Mouse (Mus musculus): ENCODE results near the gene Txnrd3.

Gene Txnrd3

DNA sequence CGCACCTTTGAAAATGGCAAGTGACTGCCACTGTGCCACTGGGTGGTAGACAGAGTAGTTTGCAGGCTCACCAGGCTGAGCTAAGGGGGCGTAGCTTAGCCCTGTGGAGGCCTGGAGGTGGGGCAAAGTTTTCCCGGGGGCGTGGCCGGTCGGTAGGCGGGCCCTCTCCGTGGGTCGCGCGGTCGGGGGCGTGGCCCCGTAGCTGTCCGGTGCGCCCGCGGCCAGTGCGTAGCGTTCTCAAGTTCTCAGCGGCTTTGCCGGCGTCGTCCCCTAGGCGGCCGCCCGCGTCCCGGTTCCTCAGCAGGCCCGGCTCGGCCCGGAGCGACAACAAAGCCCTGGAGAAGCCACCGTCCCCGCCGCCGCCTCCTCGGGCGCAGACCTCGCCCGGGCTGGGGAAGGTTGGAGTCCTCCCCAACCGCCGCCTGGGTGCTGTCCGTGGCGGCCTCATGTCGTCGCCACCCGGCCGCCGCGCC is at the start of gene Txnrd3:
Gene Txnrd3, plus strand, starts transcription at position 191 of the 473 bp plus-strand sequence.
- ATAC-seq (ENCODE audit: insufficient number of reproducible peaks, low FRiP score, low TSS enrichment), result peak; percentile 75

DNA sequence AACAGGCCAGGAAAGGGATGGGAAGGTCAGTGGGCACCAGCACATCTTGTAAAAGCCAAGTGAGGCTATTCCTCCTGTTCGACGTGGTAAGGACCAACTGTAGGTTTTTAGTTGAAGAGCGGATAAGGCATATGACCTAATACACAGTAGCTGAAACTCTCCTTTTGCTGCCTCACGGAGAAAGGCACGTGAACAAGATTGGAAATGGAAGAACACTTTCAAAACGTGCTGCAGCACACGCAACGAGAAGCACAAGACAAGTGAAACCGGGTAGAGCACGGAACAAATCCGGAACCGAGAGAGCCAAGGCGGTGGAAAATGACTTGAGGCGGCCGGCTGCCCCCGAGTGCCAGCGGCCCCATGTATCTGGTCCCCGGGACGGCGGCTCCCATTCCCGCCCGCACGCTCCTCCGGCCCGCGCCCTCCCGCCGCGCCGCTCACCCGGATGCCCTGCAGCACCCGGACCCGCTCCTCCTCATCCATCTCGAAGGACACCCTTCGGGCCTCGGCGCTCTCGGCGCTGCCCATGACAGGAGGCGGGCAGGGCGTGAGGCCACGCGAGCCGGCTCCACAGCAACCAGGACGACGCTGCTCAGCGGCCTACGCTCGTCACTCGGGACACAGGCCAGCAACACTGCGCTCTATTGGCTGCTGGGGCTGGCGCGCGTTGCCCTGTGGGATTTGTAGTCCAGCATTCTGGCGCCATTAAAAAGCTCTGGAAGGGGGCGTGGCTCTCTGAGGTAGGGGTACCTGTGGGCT is 48.6 kb upstream of the Txnrd3 start, which contains the start of gene Chchd6:
Gene Chchd6, minus strand, starts transcription at position 635 of the 759 bp plus-strand sequence.
- ATAC-seq (ENCODE audit: insufficient number of reproducible peaks, low FRiP score, low TSS enrichment), result peak; percentile 99

DNA sequence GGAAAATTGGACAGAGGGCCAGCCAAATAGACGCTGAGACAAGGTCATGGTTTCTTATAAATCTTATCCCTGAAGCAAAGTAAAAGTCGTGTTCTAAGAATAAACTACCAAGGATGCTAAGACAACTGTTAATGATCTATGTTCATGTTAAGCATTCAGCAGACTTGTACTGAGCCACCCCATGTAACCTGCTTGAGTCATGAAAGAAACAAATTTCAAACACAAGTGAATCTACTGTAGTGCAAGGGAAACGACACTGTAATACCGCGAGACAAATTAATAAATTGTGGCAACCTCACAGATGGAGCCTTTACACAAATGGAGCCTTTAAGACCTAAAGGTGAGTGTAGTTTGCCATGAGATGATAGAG is 48.0 kb upstream of the Txnrd3 start:
- ATAC-seq (ENCODE audit: insufficient number of reproducible peaks, low FRiP score, low TSS enrichment), result peak; percentile 16; the same call in 1 of the 2 replicates

DNA sequence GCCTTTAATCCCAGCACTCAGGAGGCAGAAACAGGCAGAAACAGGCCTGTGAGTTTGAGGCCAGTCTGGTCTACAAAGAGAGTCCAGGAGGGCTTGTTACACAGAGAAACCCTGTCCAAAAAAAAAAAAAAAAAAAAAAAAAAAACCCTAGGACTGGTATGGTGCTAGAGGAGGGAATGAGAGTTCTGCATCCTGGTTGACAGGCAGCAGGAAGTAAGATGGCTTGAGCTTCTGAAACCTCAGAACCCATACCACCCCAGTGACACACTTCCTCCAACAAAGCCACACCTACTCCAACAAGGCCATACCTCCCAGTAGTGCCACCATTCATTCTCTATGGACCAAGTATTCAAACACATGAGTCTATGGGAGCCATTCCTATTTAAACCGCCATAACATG is 47.3 kb upstream of the Txnrd3 start:
- no peak for ATAC-seq (ENCODE audit: insufficient number of reproducible peaks, low FRiP score, low TSS enrichment)

DNA sequence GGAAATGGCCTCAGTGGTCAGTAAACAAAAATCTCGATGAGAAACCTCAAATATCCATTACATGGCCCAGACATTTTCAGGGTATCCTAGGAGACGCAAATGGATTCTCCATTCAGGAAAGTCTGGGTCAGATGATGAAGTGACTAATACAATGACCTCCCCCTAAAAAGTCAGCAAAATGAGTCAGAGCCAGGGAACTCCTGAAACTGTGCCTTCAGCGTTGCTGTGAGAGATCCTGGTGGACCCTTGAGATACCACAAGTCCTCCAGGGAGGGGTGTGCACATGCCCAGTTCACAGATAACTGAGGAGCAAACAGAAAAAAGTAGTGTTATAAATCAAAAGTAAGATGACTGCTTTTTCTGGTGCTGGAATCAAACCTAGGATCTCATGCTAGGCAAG is 37.7 kb upstream of the Txnrd3 start:
- no peak for ATAC-seq (ENCODE audit: insufficient number of reproducible peaks, low FRiP score, low TSS enrichment)

DNA sequence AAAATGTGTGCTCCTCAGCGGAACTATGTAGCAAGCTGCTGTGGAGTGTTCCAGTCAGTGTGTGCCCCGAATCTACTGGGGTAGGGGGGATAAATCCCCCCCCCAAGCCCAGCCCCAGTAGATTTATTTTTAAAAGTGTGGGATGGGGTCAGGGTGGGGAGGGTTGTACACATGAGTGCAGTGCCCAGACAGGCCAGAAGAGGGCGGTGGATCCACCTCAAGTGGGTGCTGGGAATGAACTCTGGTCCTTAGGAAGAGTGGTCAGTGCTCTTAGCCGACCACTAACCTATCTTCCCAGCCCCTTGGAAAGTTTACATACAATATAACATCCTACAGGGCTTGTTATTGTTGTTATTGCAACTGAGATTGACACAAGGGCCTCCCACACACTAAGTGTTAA is 35.8 kb upstream of the Txnrd3 start:
- no peak for ATAC-seq (ENCODE audit: insufficient number of reproducible peaks, low FRiP score, low TSS enrichment)

DNA sequence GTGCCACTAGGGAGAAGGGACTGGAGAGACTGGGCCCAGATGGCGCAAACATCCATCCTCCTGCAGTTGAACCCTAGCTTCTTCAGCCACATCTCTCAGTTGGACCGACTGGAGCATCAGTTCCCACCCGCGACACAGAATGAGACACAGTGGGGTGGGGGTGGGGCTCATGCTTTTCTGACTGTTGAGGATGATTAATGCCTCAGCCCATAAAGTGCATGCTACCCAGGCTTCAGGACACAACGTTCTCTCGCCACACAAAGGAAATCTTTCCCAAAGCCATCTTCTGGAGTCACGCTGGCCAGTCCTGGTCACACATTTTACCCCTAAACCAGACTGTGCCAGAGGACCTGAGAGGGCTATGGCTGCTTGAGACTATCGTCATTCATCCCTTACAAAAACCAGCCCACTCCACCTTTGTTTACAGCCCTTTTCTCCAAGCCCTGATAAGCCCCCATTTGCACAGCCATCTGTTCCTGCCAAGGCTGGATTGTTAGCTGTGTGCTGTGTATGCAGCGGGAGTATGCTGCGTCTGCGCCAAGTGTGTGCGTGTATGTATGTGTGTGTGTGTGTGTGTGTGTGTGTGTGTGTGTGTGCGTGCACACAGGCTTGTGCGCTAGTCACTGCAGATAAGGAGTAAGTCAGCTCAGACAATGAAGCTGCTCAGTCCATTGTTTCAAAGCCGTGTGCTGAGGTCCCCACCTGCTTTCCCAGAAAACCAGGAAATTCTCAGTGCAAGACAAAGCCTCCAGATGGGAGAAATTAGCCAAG is 30.3 kb upstream of the Txnrd3 start:
- ATAC-seq (ENCODE audit: insufficient number of reproducible peaks, low FRiP score, low TSS enrichment), result no peak

DNA sequence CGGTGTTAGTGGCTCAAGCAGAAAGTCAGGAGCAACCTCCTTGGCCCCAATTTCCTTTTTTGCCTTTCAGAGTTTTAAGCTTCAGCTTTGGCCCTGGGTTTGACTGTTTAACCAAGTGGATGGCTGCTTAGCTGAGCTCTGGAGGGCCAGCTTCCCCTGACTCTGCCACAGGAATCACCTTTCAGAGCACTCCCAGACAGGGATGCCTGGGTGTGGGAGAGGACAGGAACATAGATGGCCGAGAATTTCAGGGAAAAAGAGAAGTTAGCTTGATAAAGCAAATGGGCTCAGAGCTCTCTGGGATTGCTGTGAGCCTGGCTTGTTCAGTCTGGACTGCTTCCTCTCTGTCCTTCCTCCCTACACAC is 29.7 kb upstream of the Txnrd3 start:
- no peak for ATAC-seq (ENCODE audit: insufficient number of reproducible peaks, low FRiP score, low TSS enrichment)

DNA sequence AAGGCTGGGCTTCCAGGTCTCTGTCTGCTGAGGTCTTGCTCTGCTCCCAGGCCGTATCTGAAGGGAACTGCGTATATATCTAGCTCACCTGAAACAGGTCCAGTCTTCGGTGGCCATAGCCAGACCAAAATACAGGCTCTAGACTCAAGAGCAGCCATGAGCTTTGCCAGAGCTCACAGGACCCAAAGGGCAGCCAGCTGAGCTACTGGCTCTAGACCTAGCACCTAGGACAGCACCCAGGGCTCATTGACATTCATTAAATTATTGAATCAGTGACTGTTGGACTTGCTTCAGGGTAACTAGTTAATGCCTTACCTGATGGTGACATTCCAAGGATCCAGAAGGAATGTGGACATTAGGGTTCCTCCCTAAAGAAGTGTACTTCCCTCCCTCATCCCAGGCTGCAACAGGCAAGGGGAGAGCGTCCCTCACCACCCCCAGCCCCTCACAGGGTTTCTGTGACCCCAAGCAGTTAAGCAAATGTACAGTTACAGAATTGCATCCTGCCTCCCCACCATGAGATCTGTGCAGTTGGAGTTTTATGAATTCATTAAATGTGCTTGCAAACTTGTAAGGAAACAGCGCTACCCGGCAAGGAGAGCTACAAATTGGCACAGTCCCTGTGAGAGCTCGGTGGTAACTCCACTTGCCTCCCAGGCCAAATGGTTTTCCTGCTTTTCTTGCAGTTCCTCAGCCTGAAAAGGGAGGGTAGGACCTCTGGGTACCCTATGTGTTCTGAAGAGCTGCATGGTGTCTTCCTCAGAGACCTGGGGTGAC is 29.0 kb upstream of the Txnrd3 start:
- ATAC-seq (ENCODE audit: insufficient number of reproducible peaks, low FRiP score, low TSS enrichment), result no peak

DNA sequence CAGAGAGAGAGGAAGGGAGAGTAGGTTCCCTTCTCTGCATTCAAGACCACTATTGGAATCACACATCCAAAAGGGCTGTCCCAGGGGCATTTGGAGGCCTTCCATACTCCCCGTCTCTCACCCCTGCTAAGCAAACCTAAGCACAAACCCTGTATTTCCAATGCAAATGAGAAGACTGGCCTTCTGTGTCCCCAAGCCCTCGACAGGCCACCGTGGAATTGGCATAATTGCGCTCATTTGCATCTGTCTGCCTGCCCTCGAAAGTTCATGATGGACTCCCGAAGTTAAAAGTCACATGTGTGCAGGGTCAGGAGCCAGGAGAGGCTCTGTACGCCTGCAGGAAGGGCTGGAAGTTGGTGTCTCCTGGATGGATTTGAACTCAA is 28.4 kb upstream of the Txnrd3 start:
- ATAC-seq (ENCODE audit: insufficient number of reproducible peaks, low FRiP score, low TSS enrichment), result no peak

DNA sequence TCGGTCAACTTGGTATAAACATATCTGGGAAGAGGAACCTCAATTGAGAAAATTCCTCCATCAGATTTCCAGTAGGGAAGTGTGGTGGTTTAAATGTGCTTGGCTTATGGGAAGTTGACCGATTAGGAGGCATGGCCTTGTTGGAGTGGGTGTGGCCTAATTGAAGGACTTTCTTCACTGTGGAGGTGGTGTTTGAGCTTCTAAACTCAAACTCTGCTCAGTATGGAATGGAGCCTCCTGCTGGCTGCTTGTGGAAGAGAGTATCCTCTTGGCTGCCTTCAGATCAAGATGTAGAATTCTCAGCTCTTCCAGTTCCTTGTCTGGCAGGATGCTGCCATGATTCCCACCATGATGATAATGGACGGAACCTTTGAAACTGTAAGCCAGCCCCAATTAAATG is 21.1 kb upstream of the Txnrd3 start:
- ATAC-seq (ENCODE audit: insufficient number of reproducible peaks, low FRiP score, low TSS enrichment), result no peak

DNA sequence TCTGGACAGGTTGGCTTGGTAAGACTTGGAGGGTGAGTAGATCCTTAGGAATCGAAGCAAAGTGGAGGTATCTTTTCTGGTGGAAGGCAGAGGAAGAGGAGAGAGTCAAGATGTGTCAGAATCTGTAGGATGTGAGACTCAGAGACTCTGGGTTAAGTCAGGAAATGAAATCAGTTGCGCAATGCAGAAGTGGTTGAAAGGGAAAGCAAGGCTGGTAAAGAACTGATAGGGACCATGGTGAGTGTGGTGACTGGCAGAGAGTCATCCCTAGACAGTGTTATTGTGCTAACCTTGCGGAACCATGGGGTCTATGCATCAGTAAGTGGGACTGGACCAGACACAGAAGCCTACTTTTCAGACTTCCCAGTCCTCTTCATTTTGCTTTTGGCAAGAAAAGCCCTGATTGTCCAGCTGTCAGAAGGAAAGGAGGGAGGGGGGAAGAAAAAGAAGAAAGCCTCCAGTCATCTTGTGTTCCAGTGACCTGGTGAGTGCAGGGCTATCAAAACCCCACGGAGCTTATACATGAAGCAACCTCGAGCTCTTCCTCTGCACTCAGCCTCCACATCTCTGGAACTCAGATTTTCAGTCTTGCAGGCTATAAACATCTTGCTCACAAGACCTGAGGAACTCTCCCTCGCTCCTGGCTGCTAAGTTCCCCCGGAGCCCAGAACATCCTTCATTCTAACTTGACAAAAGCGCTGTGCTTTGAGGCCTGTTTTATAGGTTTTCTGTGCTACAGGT is 15.6 kb upstream of the Txnrd3 start:
- ATAC-seq (ENCODE audit: insufficient number of reproducible peaks, low FRiP score, low TSS enrichment), result no peak

DNA sequence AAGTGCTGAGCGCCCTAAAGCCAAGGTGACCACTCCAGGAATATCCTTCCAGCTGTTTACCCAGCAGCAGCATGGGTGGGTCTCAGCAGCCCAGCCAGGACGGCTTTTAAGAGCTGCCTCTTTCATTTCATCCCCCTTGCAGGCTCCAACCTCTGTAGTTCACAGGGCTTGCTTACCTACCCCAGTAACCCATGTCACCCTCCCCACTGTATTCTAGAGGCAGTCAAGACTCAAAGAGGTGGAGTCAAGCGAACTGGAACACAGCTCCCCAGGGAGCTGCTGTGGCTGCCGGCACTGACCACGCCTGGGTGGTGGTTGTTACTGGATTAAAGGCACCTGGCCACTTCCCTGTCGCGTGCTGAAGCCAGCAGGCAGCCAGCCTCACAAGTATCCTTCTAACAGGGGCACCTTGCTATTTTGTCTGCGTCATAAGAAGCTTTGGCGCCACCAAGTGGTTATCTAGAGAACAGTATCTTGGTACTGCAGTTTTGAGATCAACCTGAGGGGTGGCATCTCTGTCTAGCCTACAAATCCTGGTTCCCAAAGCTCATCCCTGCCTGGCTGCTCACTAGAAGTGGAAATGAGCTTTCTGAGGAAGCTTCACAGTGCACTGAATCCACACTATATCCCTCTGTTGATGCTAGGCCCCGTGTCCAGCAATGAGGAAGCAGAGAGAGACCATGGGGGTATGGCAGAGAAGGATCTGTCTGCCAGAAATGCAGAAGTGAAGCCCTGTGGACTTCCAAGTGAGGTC is 11.8 kb upstream of the Txnrd3 start:
- ATAC-seq (ENCODE audit: insufficient number of reproducible peaks, low FRiP score, low TSS enrichment), result peak; percentile 89

DNA sequence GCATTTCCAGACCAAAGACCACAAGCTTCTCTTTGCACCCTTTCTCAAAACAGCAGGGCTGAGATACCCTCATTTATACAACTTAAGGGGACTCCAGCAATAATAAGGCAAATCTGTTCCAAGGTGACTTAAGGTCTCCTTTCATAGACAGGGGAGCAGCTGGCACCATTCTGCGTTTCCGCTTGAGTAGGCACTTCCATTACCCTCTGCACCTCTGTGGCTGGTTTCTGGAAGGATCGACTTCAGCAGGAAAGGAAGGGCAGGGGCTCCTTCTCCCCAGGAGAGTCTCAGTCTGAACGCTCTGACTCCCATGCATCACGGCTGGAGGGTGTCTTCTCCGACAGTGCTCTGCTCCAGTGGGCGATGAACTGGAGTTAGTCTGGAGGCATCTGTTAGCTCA is 10.7 kb upstream of the Txnrd3 start:
- ATAC-seq (ENCODE audit: insufficient number of reproducible peaks, low FRiP score, low TSS enrichment), result no peak

DNA sequence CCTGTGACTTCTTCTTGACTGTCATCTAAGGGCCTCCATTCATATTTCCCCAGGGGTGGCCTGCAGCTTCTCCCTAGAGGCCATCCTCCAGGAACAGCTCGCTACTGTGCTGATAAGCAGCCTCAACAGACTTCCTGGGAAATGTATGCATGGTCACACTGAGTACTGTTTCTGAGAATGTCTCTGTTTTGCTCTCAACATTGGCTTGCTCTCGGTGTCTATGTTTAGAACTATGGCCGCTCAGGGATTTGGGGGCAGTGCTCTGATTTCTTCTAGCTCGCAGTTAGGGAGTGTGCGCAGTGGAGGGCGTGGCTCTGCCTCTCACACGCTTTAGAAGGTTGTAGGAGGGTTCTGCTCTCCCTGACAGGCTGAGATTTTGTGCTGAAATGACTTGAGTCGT is 9.4 kb upstream of the Txnrd3 start:
- no peak for ATAC-seq (ENCODE audit: insufficient number of reproducible peaks, low FRiP score, low TSS enrichment)

DNA sequence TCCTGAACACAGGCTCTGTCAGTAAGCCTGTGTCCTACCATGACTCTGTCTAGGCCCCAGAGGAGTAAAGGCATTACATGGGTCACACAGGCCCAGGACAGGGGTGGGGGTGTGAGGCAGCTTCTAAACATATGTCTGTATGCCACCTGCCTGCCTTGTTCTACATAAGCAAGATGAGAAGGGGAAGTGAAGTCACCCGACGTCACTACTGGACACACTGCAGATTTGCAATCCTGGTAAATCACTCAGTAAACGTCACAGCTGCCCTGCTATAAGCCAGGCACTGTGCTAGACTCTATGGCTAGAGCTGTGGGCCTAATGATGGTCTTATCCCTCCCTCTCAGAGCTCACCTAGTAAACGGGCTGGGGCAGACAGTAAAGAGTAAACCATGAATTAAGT is 5.8 kb upstream of the Txnrd3 start:
- no peak for ATAC-seq (ENCODE audit: insufficient number of reproducible peaks, low FRiP score, low TSS enrichment)

DNA sequence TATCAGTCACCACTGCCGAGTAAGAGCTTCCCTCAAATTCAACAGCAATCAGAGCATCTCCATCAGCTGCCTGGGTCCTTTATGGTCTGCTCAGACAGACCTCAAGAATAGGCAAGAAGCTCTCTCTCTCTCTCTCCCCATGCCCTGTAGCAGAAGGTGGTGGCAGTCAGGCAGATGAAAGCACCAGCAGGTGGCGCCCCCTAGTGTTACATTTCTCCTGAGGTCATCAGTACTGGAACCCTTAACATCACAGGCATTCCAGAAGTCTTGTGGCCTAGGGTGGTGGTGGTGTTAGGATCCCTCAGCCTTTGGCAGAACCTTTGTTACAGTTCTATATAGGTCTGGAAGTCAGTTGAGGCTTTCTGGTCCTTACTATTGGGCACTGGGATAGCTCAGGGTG is 4.8 kb upstream of the Txnrd3 start:
- 0 out of 2 replicates have a peak, but pooled peaks have one; percentile 17 for ATAC-seq (ENCODE audit: insufficient number of reproducible peaks, low FRiP score, low TSS enrichment)

DNA sequence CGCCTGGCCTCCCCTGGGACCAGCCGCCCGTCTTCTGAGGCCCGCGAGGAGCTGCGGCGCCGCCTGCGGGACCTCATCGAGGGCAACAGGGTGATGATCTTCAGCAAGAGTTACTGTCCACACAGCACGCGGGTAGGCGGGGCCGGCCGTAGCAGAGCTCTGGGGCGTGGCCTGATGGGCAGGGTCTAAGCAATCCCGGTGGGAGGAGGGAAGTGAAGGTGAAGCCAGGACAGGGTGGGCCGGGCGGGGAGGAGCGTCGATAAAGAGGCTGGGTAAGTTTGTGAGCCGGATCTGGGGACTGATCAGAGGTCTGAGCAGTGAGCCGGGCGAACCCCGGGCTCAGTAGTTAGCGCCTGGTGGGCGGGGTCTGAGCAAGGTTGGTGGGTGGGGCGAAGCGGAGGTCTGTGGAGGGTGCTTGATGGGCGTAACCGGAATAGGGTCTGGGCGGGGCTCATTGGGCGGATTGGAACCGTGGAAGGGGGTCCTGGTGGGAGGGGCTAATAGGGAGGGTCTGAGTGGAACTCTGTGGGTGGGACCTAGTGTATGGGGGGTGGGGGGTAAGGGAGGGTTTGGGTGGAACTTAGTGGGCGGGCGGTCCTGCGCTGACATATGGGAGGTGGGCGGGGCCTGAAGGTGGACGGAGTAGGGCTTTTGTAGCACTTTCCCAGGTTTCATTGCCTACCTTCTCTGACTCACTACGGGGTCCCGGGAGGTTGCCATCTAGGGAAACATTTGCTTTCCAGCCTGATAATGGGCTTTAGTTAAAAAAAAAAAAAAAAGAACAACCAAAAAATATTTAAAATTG is 685 bp downstream of the Txnrd3 start:
- ATAC-seq (ENCODE audit: insufficient number of reproducible peaks, low FRiP score, low TSS enrichment), result peak; percentile 87

DNA sequence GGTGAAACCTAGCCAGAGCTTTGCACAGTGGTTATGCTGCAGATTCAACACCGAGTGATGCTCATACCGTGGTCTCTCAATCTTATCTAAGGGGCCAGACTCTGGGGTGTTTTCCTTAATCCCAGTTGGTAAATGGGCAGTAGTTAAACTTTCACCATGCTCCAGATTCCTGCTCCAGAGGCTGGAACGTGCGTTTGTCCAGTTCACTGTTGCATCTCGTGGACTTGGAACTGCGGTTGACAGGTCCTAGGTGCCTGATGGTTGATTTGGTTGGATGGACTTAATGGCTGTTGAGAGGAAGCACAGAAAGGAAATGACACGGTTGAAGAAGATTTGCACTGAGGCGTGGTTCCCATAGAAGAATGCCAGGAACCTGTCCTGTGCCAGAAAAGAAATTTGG is 6.1 kb downstream of the Txnrd3 start:
- no peak for ATAC-seq (ENCODE audit: insufficient number of reproducible peaks, low FRiP score, low TSS enrichment)

Measured in cerebellum, adult (tissue).